Mouse (Mus musculus) cerebellum, postnatal 14 days (tissue): ENCODE data around the gene Chrng.

Experiments used
- DNase-seq, 2 experiments: peaks; one replicate each; pipeline ENCODE4 v3.0.0; 2021; ENCODE audit warnings: mixed read lengths in 2 of 2

The Chrng gene

DNA sequence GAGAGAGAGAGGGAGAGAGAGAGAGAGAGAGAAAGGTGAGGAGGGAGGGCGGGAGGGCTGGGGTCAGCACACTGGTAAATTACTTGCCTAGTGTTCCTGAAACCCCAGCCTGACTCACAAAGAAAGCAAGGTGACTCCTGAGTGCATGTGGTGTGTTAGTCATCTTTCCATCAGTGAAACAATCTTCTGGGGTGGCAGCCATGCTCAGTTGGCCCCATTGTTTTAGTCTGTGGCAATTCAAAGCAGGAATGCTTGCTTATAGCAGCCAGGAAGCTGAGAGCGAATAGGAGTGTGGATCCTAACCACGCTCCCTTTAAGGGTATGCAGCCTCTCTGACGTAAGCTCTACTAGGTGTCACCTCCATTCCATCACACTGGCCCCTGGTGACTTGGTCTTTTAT, 50.7 kb downstream of the Chrng start:
- DNase-seq, result no peak

DNA sequence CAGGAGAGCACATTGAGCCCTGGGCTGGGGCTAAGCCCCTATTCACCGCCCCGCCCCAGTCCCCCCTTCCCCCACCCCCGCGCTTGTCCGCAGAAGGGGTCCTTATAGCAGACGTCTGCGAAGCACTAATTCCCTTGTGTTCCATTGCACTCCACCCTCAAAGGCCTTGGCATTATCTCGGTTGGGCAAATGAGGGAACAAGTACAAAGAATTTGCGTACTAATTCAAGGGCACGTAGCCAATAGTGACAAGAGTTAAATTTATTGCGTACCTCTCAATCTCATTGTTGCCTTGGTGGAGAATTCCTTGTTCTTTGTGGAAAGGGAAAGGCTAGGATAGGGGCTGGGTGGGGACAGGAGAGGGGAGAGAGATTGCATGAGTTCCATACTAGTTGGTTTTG, 53.2 kb downstream of the Chrng start:
- DNase-seq, result no peak

GRCm38 (mm10) chr1:87258484-87258883, 54.0 kb downstream of the Chrng start:
- DNase-seq, result peak; percentile 35 to 49

DNA sequence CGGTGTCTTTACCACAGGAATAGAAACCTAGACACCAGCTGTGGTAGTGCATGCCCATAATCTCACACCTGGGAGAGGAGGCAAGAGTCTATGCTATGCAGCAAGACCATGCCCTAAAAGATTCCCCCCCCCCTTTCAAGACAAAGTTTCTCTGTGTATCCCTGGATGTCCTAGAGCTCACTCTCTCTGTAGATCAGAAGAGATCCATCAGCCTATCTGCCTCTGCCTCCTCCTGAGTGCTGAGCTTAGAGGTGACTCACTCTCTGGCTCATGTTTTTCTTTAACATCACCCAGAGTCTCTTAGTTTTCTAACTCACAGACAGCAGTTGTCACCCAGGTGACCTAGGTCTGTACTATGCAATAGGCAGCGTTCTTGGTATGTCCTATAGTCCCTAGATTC, 54.9 kb downstream of the Chrng start:
- DNase-seq, result no peak
